Mouse (Mus musculus) monocyte, adult 5-6 weeks (primary cell): Measurements from ENCODE around the gene Fabp3. TPM values are rescaled to one million over a fixed set of nuclear protein-coding genes. Genes with fewer than 3 reads are reported as not detected.
A peak's percentile ranks its signal among the peaks of the same experiment; 100 is the strongest.

ENCODE experiments used
- ATAC-seq: fragments of 153-309, 156-312 bp; replicated peaks from 2 replicates; pipeline ENCODE4 v1.8.0; 2017; ENCODE audit warnings: mild to moderate bottlenecking; ENCODE audit not compliant: low TSS enrichment, insufficient number of reproducible peaks, severe bottlenecking, poor library complexity, low FRiP score
- total RNA-seq: library from RNA; stranded (forward); fragments of 200-1000, 200-491, 200-594 nt; gene quantifications from 3 replicates; pipeline ENCODE4 v1.2.3, GENCODE M21; 2017

Fabp3 gene
- total RNA-seq, 1 experiment from 2014 or later, result 1.0 TPM

DNA sequence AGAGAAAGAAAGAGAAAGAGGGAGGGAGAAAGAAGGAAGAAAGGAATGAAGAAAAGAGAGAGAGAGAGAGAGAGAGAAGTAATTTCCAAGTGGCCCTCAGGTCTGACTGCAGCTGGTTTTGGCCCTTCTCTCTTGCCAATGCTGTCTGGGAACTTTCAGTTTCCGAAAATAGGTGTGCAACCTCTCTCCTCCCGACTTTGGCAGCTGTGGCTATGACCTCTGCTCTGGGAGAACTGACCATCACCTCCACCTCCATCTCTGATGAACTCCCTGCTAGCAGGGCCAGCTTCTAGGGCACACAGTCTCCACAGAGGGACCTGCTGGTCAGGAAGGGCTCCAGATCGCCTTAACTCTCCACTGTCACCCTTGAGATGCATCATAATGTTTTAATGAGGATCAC is 21.9 kb upstream of the Fabp3 start:
- no peak for ATAC-seq

GRCm38 (mm10) chr4:130289824-130290223 is 18.6 kb upstream of the Fabp3 start:
- no peak for ATAC-seq

DNA sequence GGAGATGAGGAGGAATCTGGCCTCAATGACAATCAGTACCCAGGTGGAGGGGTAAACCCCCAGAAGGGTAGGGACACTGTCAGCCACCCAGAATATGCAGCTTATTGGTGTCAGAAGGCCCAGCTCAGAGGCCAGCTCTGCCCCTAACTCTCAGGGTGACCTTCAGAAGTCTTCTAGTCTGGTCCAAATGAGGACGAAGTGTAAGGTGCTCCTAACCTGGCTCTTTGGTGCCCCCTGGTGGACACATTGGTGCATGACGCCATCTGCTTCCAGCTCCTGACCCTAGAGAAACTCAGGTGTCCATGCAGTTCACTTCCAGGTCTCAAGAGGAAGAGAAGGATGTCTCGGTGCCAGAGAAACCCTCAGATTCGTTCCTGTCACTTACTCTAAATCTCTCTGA is 16.1 kb upstream of the Fabp3 start:
- ATAC-seq, result peak; percentile 80

DNA sequence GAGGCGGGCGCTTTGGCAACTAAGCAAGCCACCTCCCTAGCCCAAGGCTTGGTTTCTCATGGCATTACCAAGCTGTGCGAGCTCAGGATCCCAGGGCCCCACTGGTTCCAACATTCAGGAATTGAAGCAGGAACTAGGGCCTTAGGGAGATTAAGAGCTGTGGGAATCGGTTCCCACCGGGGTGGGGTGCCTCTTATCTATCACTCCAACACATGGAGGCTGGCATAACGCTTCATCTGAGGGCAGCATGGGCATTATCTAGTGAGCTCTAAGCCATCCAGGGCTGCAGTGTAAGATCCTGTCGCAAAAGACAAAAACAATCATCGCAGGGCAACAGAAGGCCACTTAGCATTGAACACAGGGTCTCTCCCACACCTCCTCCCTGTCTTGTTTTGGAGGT is 13.9 kb upstream of the Fabp3 start:
- no peak for ATAC-seq

DNA sequence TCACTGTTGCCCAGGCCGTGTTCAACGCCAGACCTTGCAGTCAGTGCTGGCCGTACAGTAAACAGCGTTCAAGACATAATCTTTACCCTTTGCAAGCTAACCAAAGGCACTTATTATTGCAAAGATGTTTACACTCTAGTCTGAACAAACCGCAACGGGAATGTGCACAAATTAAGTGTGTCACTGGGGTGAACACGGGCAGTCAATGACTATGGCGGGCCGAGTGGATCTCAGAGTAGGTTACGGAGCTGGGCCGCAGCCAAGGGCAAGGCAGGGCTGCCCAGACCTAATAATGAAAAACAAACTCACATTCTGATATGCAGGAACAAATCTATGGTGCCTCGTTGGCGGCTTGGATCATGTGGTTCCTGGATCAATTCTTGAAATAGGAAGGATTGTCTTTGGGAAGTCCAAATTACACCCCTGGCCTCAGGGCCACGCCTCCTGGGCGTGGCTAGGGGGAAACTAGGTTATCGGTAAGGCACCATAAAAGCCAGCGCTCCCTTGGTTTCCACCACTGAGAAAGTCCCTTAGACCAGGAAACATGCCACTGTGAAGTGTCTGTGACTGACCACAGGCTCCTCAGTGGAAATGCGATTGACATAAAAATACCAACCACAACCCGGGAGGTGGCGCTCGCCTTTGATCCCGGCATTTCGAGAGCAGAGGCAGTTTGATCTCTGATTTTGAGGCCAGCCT is 13.2 kb upstream of the Fabp3 start:
- ATAC-seq, result no peak

DNA sequence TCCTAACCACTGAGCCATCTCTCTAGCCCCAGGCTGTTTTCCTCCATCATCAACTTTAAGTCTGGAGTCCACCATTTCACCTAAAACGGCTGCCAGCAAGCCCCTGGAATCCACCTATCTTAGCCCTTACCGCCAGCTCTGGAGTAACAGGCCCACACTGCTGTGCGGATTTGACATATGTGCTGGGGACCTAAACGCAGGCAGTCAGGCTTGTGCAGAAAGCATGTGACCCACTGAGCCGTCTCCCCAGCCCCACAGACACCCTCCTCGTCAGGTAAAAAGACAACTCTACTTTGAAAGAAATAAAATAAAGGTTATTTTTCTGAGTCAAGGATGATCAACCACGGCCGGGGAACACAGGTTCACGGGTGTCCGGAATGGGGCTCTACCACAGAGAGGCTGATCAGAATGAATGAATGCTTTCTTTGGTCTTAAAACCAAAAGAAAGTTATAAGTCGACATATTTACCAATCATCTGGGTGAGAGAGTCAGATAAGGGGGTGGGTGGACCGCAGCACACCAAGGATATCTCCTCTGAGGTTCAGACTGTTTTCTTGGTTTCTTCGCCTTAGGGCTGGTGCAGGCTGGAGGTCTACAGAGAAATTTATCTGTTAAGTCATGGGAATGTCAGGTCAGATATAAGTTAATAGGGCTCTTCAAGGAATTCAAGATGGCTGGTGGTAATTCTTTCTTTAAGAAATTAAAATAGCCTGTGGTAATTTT is 12.0 kb upstream of the Fabp3 start:
- ATAC-seq, result no peak

- 0 out of 2 replicates have a peak, but pooled peaks have one; percentile 33 for ATAC-seq
Observed at GRCm38 (mm10) chr4:130297123-130297529, 11.3 kb upstream of the Fabp3 start.

DNA sequence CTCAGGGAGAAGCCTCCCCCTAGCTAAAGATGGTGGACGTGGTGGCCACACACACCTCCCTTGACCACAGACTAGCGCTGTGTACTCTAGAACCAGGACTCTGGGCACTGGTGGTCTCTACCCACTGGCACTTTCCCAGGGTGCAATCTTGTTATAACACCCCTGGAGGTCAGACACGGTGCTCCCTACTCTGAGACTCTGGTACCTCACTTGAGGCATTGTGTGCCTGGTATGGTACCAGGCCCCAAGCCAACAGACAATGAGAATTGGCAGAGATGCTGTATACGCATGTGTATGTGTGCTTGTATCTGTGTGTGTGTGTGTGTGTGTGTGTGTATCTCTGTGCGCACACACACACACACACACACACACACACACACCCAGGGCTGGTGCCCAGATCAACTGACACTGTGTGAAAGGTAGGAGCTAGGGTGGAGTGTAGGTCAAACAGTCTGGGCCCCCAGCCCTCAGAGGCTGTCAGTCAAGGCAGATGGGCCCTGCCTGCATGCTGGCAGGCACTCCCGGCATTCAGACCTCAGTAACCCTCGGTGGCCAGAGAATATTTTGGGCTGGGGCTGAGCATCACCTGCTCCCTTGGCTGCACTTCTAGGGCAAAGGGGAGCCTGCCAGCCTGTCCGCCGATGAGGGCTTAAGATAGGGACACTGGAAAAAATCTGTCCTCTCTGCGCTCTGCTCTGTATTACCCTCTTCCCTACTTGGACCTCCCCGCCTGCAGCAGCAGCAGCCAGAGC is 9.3 kb upstream of the Fabp3 start:
- ATAC-seq, result no peak

GRCm38 (mm10) chr4:130299629-130300018 is 8.8 kb upstream of the Fabp3 start:
- no peak for ATAC-seq

DNA sequence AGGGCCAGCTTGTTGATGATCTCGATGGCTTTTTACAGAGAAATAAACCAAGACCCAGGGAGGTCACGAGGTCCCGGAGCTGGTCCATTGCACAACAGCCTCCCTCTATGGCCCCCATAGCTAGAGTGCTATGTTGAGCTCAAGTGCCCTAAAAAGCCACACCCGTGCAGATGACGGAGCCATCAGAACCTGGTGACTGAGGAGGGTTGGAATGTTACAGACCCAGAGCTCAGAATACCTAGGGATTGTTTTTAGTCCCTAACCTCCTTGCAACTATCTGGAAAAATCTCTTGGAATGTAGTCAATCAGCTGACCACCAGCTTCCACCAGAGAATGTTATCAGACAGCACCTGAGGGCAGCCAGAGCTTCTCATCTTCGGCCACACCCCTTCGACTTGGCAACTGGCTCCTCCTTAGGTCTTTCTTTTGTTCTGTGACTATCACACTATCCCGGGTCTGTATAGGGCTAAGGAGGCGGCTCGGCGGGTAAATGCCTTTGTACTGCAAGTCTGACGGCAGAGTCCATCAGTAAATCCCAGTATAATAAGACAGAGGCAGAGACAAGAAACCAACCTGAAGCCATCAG is 6.0 kb upstream of the Fabp3 start:
- ATAC-seq, result no peak

GRCm38 (mm10) chr4:130304746-130305145 is 3.6 kb upstream of the Fabp3 start:
- ATAC-seq, result no peak

DNA sequence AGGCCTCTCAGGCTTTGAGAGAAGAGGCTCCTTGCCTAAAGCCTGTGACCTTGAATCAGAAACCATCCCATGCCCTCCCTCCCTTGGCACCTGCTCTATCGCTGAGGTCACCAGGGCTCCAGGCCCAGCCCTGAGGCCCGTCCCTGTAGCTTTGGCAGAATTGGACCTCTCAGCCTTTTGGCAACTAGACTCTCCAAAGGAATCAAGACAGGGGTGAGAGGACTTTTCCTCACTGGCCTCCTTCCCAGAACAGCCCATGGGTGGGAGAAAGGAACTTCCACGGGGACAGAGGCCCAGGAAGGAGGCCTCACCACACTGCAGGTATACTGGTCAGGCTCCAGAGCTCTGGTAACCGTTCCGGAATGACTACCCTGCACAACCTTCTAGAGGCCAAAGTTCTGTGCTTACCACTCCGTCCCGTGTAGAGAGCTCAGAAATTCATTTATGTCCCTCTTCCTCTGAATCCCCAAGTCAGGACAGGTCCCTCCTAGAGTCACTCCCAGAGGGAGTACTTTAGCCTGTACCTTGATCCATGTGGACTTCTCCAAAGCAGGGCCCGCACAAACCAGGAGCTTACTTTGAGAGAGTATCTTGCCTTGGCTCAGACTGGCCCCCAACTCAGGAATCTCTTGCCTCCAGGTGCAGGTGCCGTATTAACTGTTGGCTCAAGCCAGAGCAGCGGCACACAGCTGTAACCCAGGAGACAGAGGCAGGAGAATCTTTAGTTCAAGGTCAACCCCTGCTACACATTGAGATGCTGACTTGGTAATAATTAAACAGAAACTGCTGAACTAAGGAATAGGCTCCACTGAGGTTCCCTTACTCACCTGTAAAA is 1.4 kb upstream of the Fabp3 start:
- ATAC-seq, result no peak

DNA sequence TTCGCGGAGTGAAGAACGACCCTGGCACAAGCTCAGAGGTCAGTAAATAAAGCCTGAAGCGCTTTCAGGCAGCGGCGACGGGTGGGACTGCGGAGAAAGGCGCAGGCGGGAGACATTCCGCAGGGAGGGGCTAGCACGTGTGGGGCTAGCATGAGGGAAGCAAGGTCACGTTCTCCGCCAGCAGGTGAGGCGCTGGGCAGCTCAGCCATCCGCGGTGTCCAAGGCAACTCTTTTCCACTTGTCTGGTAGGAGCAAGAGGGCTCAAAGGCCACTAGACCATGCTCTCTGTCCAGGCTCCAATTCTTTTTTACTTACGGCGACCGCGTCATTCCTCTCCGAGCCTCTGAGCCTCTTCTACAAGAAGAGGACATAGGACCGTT is 554 bp upstream of the Fabp3 start:
- ATAC-seq, result no peak

- ATAC-seq, result no peak
Observed at GRCm38 (mm10) chr4:130309254-130309653, 859 bp downstream of the Fabp3 start.

- no peak for ATAC-seq
Observed at GRCm38 (mm10) chr4:130312526-130312925, 4.1 kb downstream of the Fabp3 start.

DNA sequence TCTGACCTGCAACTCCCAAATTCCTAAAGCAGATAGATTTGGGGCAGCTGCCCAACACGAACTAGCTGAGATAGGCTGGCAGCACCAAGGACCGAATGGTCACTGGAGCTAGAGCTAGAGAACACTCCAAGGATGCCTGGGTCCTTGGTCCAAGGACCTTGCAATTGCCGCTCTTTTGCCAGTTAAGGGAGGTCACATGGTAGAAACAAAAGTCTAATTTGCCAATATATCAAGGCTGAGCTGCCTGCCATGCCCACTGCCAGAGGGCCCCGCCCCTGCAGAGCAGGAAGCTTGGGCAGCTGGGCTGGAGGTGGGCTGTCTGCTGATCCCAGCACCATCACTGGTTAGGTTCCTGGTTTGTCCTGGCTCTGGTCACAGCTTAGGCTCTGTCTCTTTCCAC is 5.2 kb downstream of the Fabp3 start:
- ATAC-seq, result no peak

DNA sequence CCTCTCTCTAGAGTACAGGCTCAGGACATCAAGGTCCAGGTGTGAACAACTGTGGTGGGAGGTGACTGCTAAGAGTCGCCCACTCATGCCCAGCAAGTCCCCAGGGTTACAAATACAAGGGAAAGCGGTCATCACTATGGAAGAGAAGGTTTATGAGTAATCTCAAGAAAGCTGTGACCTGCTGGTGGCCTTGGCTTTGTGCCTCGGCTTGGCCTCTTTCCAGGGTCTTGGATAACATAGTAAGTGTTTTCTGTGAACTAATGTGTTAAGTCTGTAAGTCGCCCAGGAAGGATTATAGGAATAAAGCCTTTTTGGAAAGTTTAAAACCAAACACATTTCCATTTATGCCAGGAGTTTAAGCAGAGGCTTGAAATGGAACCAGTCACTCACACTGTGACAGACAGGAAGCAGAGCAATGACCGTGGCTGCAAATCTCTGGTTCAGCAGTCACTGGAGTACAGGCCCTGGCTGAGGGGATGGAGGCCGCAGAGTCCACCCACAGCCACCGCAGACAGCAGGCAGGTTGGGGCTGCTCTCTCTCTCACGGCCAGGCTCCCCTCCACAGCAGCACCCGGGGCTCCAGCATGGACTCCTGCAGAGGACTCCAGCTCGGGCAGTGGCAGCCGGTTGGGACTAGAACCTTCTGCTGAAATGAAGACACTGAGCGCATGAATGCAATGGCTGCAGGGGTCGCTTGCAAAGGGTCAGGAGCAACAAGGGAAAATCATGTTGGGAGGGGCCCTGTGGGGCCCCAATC is 7.6 kb downstream of the Fabp3 start:
- no peak for ATAC-seq

- ATAC-seq, result no peak
Observed at GRCm38 (mm10) chr4:130316691-130317090, 8.3 kb downstream of the Fabp3 start.
